Mouse (Mus musculus): ENCODE results near the gene Il11ra1. TPM values are rescaled to one million over a fixed set of nuclear protein-coding genes. Genes with fewer than 3 reads are reported as not detected.
"Not testable (repeated sequence)": the region's sequence is repeated elsewhere in the genome, so short reads cannot be mapped to it uniquely, and the experiment has no call there.

Il11ra1 gene
- polyA plus RNA-seq, 3 experiments from 2014 or later = 4.0 to 13.8 (median 7.7) TPM

GRCm38 (mm10) chr4:41783197-41783596, 83.4 kb downstream of the Il11ra1 start:
- not testable (repeated sequence) for ATAC-seq

Other genes with a start within 250 kb of the Il11ra1 start
- 1 to 10 TPM; 1.2 to 4.7 (median 1.5) TPM for gene Kif24, start 235.1 kb upstream of the Il11ra1 start, polyA plus RNA-seq (2017; shearing (Covaris generic))
- gene Nudt2, start 234.8 kb upstream of the Il11ra1 start, polyA plus RNA-seq (2017; shearing (Covaris generic)) = 10 to 100 TPM; 15.3 to 22.1 (median 17.8) TPM
- gene AI464131, start 196.9 kb upstream of the Il11ra1 start, polyA plus RNA-seq (2017; shearing (Covaris generic)) = not detected
- gene 1110017D15Rik, start 182.7 kb upstream of the Il11ra1 start, polyA plus RNA-seq (2017; shearing (Covaris generic)) = not detected
- gene Fam219a, start 130.5 kb upstream of the Il11ra1 start, polyA plus RNA-seq (2017; shearing (Covaris generic)) = under 1 TPM; 0.17 to 0.47 (median 0.28) TPM
- gene Dnaic1, start 130.2 kb upstream of the Il11ra1 start, polyA plus RNA-seq (2017; shearing (Covaris generic)) = not detected
- not detected for gene Enho, start 59.7 kb upstream of the Il11ra1 start, polyA plus RNA-seq (2017; shearing (Covaris generic))
- not detected for gene Cntfr, start 2.9 kb upstream of the Il11ra1 start, polyA plus RNA-seq (2017; shearing (Covaris generic))
- 10 to 100 TPM; 51.3 to 65.6 (median 54.5) TPM for gene Rpp25l, start 13.5 kb downstream of the Il11ra1 start, polyA plus RNA-seq (2017; shearing (Covaris generic))
- gene Dctn3, start 23.2 kb downstream of the Il11ra1 start, polyA plus RNA-seq (2017; shearing (Covaris generic)) = 100 to 1,000 TPM in 1 of 3 experiments, 10 to 100 TPM in 2; 88.8 to 122 (median 95.5) TPM
- gene Arid3c, start 31.2 kb downstream of the Il11ra1 start, polyA plus RNA-seq (2017; shearing (Covaris generic)) = not detected
- gene Galt, start 55.2 kb downstream of the Il11ra1 start, polyA plus RNA-seq (2017; shearing (Covaris generic)) = 100 to 1,000 TPM in 1 of 3 experiments, 10 to 100 TPM in 2; 43.1 to 105 (median 70.1) TPM
- gene Sigmar1, start 56.2 kb downstream of the Il11ra1 start, polyA plus RNA-seq (2017; shearing (Covaris generic)) = 10 to 100 TPM; 31.8 to 42.9 (median 34.1) TPM
- 10 to 100 TPM in 1 of 3 experiments, 1 to 10 TPM in 2; 4.7 to 11.9 (median 6.4) TPM for gene Ccl27a, start 74.3 kb downstream of the Il11ra1 start, polyA plus RNA-seq (2017; shearing (Covaris generic))
- gene Gm21541, start 203.6 kb downstream of the Il11ra1 start, polyA plus RNA-seq (2017; shearing (Covaris generic)) = not detected
- gene Gm20878, start 241.6 kb downstream of the Il11ra1 start, polyA plus RNA-seq (2017; shearing (Covaris generic)) = 1 to 10 TPM in 2 of 3 experiments, not detected in 1; 2.5 TPM